Mouse (Mus musculus) liver, embryonic 14.5 days (tissue): ENCODE results near the gene Mpped2. TPM values are rescaled to one million over a fixed set of nuclear protein-coding genes. Genes with fewer than 3 reads are reported as not detected.

ENCODE experiments used
- ATAC-seq: fragments of 200-750 bp; cut with Nextera tagmentation; 2 replicates; pipeline ENCODE4 v1.8.0; 2017; ENCODE audit warnings: moderate number of reproducible peaks, mild to moderate bottlenecking, moderate library complexity; ENCODE audit not compliant: insufficient read depth
- DNase-seq, 3 experiments: peaks; one replicate each; pipeline ENCODE4 v3.0.0-alpha.2; 2012 to 2013; ENCODE audit warnings: low read depth in 3 of 3, low spot score in 3 of 3
- H3K27ac ChIP-seq: fragments of 300-500 bp; sonication (generic); 2 replicates; pipeline ENCODE4 v1.5.1; 2014; ENCODE audit warnings: moderate library complexity, mild to moderate bottlenecking, control low read depth, inconsistent platforms
- H3K27me3 ChIP-seq: fragments of 300-500 bp; sonication (generic); 2 replicates; pipeline ENCODE4 v1.6.1; 2014; ENCODE audit warnings: mild to moderate bottlenecking, low read length, moderate library complexity; ENCODE audit not compliant: control insufficient read depth, insufficient read depth
- H3K36me3 ChIP-seq: fragments of 300-500 bp; sonication (generic); replicated peaks from 2 replicates; pipeline ENCODE4 v1.6.1; 2014; ENCODE audit warnings: low read depth; ENCODE audit not compliant: control insufficient read depth, insufficient read depth
- H3K4me1 ChIP-seq, 2 experiments: fragments of 200-500 bp in 1 of 2; fragments of 300-500 bp in 1 of 2; sonication (generic) in 1 of 2; replicated peaks; 2 replicates each; pipeline ENCODE4 v1.6.1; 2012 to 2014; ENCODE audit warnings: antibody characterized with exemption in 1 of 2, inconsistent platforms in 1 of 2, low read length in 1 of 2; ENCODE audit not compliant: control insufficient read depth in 2 of 2, insufficient read depth in 2 of 2
- H3K4me2 ChIP-seq: fragments of 300-500 bp; sonication (generic); 2 replicates; pipeline ENCODE4 v1.6.1; 2014; ENCODE audit warnings: low read depth, mild to moderate bottlenecking, control low read depth, moderate library complexity
- H3K4me3 ChIP-seq, 2 experiments: fragments of 200-500 bp in 1 of 2; fragments of 300-500 bp in 1 of 2; sonication (generic) in 1 of 2; 2 replicates each; pipeline ENCODE4 v1.5.1; 2012 to 2014; ENCODE audit warnings: low read depth in 2 of 2, low read length in 2 of 2, mild to moderate bottlenecking in 2 of 2, control low read depth in 1 of 2, inconsistent platforms in 1 of 2, moderate library complexity in 1 of 2; ENCODE audit not compliant: insufficient read depth in 1 of 2
- H3K9ac ChIP-seq: fragments of 300-500 bp; sonication (generic); replicated peaks from 2 replicates; pipeline ENCODE4 v1.6.1; 2014; ENCODE audit warnings: mild to moderate bottlenecking, control low read depth, moderate library complexity
- H3K9me3 ChIP-seq: fragments of 300-500 bp; sonication (generic); 2 replicates; pipeline ENCODE4 v1.6.1; 2016; ENCODE audit warnings: low read length, mixed read lengths; ENCODE audit not compliant: control insufficient read depth
- CTCF ChIP-seq: IDR thresholded peaks from 2 replicates; pipeline ENCODE4 v1.5.1; 2016; ENCODE audit warnings: antibody characterized with exemption, low read depth, control low read depth
- EP300 ChIP-seq: IDR thresholded peaks from 2 replicates; pipeline ENCODE4 v1.6.1; 2016; ENCODE audit warnings: antibody characterized with exemption, low read depth
- WGBS: fragments of 180-500 bp; shearing (Covaris S2); extraction: QIAGEN DNeasy Blood & Tissue Kit; methylation state at CpG from one replicate; pipeline ENCODE4 v1.1.7; 2014; ENCODE audit not compliant: insufficient replicate concordance; 5-methylcytosine and 5-hydroxymethylcytosine counted together
- polyA plus RNA-seq, 2 experiments: library from polyadenylated mRNA; depleted of rRNA in 1 of 2; stranded (reverse) in 1 of 2; unstranded in 1 of 2; fragments of >200 nt; fragmentation: Nextera tagmentation in 1 of 2; extraction: Ambion mirVana in 1 of 2; gene quantifications; 2 replicates each; pipeline versions ENCODE4 v1.2.1 to v1.2.3; 2012 to 2014

The Mpped2 gene
- polyA plus RNA-seq, 2 experiments, result 0.67 to 0.68 TPM

DNA sequence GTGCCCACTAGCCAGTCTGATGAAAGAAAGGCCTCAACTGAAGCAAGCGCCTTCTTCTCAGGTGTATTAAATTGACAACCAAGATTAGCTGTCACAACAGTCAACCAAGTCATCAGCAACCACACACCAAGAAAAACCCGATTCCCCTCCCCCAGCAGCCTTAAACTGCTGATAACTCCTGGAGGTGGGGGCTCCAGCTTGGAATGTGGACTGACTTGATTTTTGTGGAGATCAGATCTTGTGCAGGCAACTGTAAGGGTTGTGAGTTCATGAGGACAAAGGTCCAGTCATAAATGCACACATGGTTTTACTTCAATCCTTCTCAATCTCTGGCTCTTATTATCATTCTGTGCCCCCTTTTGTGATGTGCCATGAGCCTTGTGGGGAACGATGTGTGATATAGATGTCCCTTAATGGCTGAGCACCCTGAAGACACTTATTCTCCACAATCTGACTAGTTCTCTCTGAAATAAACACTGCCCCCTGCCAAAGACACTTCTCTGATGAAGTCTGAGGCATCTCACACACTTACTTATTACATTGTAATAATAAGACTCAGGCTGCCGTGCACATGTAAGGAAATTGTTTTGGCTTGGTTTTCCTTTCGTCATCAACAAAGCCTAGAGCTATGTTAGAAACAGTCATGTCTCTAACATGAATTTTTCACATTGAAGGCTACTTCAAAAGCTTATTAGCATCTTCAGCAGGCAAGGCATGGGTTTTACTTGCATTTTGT is 13.2 kb upstream of the Mpped2 start:
- no peaks in the 10 kb centered on the region for H3K36me3 ChIP-seq
- H3K27ac ChIP-seq, result no peak overlapping the region
- no peak overlapping the region for H3K9ac ChIP-seq
- no peak overlapping the region for H3K4me2 ChIP-seq
- H3K4me3 ChIP-seq, result no peak overlapping the region
- WGBS, result 59% methylated on average over 5 of the region's 5 CpGs
- no peak for TF ChIP-seq EP300
- TF ChIP-seq CTCF, result no peak
- no peaks in the 10 kb centered on the region for H3K4me1 ChIP-seq
- ATAC-seq, result no peak
- no peaks in the 10 kb centered on the region for H3K27me3 ChIP-seq
- DNase-seq, result no peak
- H3K9me3 ChIP-seq, result no peaks in the 10 kb centered on the region

DNA sequence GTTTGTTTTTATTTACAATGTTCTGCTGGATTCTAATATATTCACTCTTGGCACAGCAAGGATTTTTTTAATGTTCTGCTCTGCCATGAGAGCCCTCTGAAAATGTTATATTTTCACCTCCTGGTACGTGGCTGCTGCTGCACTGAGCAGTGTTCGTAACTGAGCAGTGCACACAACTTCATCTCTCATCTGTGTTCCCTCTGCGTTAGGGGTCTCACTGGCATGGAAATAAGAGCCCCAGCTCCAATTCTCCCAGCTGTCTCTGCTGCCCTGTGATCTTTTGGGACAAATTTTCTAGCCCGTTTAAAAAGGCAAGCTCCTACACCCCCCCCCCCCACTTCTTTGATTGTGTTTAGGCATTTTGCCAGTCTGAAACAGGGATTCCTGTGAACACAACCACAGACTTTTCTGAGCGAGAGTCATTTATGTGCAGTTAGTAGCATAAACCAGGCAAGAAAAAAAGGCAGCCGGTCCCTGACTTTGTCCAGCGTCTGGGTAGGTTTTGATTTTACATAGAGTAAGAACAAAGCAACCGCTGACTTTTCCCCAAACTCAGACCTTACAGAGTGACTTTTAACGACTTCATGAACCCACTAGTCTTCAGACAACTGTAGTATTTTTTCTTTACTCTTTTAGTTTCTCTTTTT is 9.8 kb upstream of the Mpped2 start:
- H3K27ac ChIP-seq, result no peak overlapping the region
- TF ChIP-seq CTCF (no peak), EP300 (no peak)
- no peak for DNase-seq

DNA sequence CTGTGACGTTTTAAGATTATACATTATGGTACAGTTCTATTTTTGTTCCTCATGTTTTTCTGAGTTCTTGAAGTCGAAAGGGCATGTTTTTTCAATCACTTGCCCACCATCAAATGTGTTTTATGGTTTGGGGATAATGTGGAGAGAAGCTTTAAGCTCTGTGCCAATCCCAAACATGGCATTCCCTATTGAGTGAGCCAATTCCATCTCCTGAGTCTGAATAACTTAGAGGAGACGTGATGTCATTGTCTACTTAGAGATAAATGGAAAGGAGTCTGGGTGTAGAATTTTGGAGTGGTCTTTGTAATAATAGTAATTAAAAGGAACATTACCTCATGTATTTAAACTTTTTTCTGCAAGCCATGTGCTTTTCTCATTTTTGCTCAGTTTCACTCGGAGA is 9.2 kb upstream of the Mpped2 start:
- Histone ChIP-seq H3K27me3 (no peaks in the 10 kb centered on the region), H3K4me2 (no peak overlapping the region), H3K9ac (no peak overlapping the region), H3K9me3 (no peaks in the 10 kb centered on the region), H3K4me3 (no peak overlapping the region), H3K27ac (no peak overlapping the region), H3K36me3 (no peaks in the 10 kb centered on the region), H3K4me1 (no peaks in the 10 kb centered on the region)
- WGBS, result 53% methylated on average over 4 of the region's 4 CpGs
- no peak for DNase-seq
- no peak for ATAC-seq
- TF ChIP-seq CTCF, result no peak
- no peak for TF ChIP-seq EP300

More for the DNA sequence above, 9.8 kb upstream of the Mpped2 start:
- Histone ChIP-seq H3K36me3 (no peaks in the 10 kb centered on the region), H3K4me1 (no peaks in the 10 kb centered on the region), H3K27me3 (no peaks in the 10 kb centered on the region), H3K4me2 (no peak overlapping the region), H3K9me3 (no peaks in the 10 kb centered on the region), H3K4me3 (no peak overlapping the region), H3K9ac (no peak overlapping the region)
- no peak for ATAC-seq
- WGBS, result 59% methylated on average over 9 of the region's 9 CpGs

DNA sequence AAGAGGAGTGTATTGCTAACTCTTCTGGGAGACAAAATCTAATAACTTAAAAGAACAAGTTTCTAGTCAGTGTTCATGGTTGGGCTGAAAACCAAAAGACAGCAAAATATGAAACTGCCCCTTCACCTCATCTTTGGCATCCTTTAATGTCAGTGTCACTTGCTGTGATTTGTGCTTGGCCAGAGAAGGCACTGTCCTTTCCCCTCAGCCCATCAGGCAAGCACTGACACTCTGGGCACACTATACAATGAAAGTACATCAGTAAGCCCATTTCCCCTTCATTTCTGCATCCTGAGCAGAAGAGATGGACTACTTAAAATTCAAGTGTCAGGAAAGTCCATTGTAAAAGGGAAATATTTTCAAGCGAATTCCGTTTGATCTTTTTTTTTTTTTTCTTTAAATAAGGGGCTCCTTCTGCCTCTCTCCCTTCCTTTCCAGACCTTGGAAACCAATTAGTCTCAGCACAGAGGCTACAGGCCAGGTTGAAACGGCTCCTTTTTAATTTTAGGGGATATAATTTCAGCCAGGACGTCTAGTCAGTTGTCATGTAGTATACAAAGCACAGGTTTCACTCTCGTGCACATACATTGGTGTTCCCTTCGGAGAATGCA is 1.2 kb upstream of the Mpped2 start:
- no peak for ATAC-seq
- no peak overlapping the region for H3K27ac ChIP-seq
- H3K27me3 ChIP-seq, result peaks cover 45% of the 10 kb centered on the region
- no peak overlapping the region for H3K4me2 ChIP-seq
- H3K36me3 ChIP-seq, result no peaks in the 10 kb centered on the region
- H3K9me3 ChIP-seq, result no peaks in the 10 kb centered on the region
- H3K4me3 ChIP-seq, result no peak overlapping the region
- no peak for DNase-seq
- H3K4me1 ChIP-seq, result 0 out of 4 replicates have a peak, but pooled peaks cover 0 to 2% of the 10 kb centered on the region in 2 experiments
- no peak overlapping the region for H3K9ac ChIP-seq
- TF ChIP-seq CTCF (no peak), EP300 (no peak)
- WGBS, result 12% methylated on average over 6 of the region's 6 CpGs

DNA sequence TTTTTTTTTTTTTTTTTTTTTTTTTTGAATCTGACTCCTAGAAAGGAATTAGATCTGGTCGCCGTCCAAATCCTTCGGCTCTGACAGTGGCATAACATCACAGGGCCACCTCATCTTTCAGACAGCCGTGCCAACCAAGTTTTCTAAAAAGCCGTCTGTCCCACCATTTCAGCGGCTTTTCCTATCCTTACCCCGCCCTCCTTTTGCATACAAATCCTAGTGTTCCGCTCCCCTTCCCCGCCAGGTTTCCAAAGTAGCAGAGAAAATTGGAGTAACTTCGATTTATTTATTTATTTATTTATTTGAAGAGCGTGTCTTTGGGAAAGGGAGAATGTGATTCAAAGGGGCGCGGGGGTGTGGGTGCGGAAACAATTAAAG is 675 bp upstream of the Mpped2 start:
- Histone ChIP-seq H3K4me1 (0 out of 4 replicates have a peak, but pooled peaks cover 0 to 2% of the 10 kb centered on the region in 2 experiments), H3K27me3 (peaks cover 46% of the 10 kb centered on the region), H3K9ac (no peak overlapping the region), H3K9me3 (no peaks in the 10 kb centered on the region), H3K36me3 (no peaks in the 10 kb centered on the region), H3K4me2 (peak overlapping the region; percentile 77), H3K4me3 (peak overlapping the region in 1 of 2 experiments; percentile 64; a peak in 2 of 4 replicates), H3K27ac (no peak overlapping the region)
- TF ChIP-seq EP300, result no peak
- TF ChIP-seq CTCF, result no peak
- ATAC-seq (no peak), DNase-seq (no peak)
- WGBS, result 7% methylated on average over 14 of the region's 14 CpGs
